Comparison of ENCODE assay signal across 8 mouse cellular contexts in the genomic region with DNA sequence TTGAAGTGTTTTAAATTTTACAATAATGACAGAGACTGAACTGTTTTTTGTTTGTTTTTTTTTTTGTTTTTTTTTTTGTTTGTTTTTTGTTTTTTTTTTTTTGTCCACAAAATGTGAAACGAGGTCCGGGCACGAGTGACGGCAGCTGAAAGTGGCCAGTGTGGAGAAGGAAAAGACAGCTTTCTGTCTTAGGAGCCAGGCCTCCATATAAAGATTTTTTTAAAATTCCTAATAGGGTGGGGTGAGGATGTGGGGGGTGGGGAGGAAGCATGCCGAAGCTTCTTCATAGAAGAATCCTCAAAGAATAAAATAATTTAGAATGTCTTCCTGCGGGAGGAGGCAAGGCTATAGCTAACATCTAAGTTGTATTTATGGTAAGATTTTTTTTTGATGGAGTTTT.
DNase-seq lines count a peak whose midpoint lies in the region; ATAC-seq and TF ChIP-seq lines count a peak whose summit lies in the region.

No protein-coding gene starts in this region.

- TF ChIP-seq POLR2A in brain, embryonic 14.5 days (IDR thresholded peaks at IDR 0.05; ENCODE audit: borderline replicate concordance, extremely low read depth, insufficient read depth, insufficient read length, poor library complexity, severe bottlenecking), result no peak

- TF ChIP-seq EP300 in liver, postnatal 0 days (IDR thresholded peaks at IDR 0.05; ENCODE audit: low read depth), result no peak

- no peak for ATAC-seq in kidney, embryonic 15.5 days (replicated peaks; ENCODE audit: low FRiP score)
- ATAC-seq in liver, postnatal 0 days, result no peak
- ATAC-seq in megakaryocyte-erythroid progenitor cell, adult 5-6 weeks (replicated peaks; ENCODE audit: low FRiP score, low TSS enrichment, poor library complexity, severe bottlenecking), result no peak

- no peaks in the 10 kb centered on the region for H3K9me3 ChIP-seq in kidney, embryonic 15.5 days (replicated peaks)
- no peaks in the 10 kb centered on the region for H3K9me3 ChIP-seq in liver, postnatal 0 days (ENCODE audit: low read length)

- H3K4me2 ChIP-seq in kidney, embryonic 15.5 days, result peak overlapping the region; percentile 67
- peak overlapping the region; percentile 83 for H3K4me2 ChIP-seq in liver, postnatal 0 days (ENCODE audit: low read depth, low read length)

- H3K9ac ChIP-seq in kidney, embryonic 15.5 days, result peak overlapping the region; percentile 64
- peak overlapping the region; percentile 59; the same call in 1 of the 2 replicates for H3K9ac ChIP-seq in liver, postnatal 0 days (replicated peaks)

- H3K27me3 ChIP-seq in kidney, embryonic 15.5 days, result no peaks in the 10 kb centered on the region
- no peaks in the 10 kb centered on the region for H3K27me3 ChIP-seq in liver, postnatal 0 days (ENCODE audit: insufficient read depth, low read length)

- H3K4me3 ChIP-seq in kidney, embryonic 15.5 days (replicated peaks), result peak overlapping the region; percentile 63
- peak overlapping the region; percentile 70 for H3K4me3 ChIP-seq in liver, postnatal 0 days (ENCODE audit: low read depth, low read length)

- H3K4me1 ChIP-seq in kidney, embryonic 15.5 days, result peaks cover 9% of the 10 kb centered on the region
- H3K4me1 ChIP-seq in liver, postnatal 0 days (ENCODE audit: insufficient read depth), result peaks cover 4% of the 10 kb centered on the region; the same call in 1 of the 2 replicates

- peak overlapping the region; percentile 93 for H3K27ac ChIP-seq in kidney, embryonic 15.5 days
- H3K27ac ChIP-seq in liver, postnatal 0 days (ENCODE audit: low read depth), result peak overlapping the region; percentile 89

- TF ChIP-seq CTCF in brain, embryonic 14.5 days (IDR thresholded peaks at IDR 0.05; ENCODE audit: borderline replicate concordance, extremely low read depth, insufficient read depth, insufficient read length), result no peak
- no peak for TF ChIP-seq CTCF in liver, postnatal 0 days (IDR thresholded peaks at IDR 0.05; ENCODE audit: low read depth)

- DNase-seq in kidney, adult 18-20 months, result no peak
- peak; percentile 71 for DNase-seq in brain, embryonic 14.5 days (ENCODE audit: low read depth)
- peak; percentile 12 for DNase-seq in heart, postnatal 4 days
- DNase-seq in liver, postnatal 0 days, result no peak
- no peak for DNase-seq in adrenal gland, adult 18-20 months (ENCODE audit: low spot score in 2 of 2)
- no peak for DNase-seq in gastrocnemius, postnatal 4 days (ENCODE audit: low spot score in 2 of 2)

- WGBS in kidney, embryonic 15.5 days, result 2% methylated on average over 6 of the region's 6 CpGs
- WGBS in liver, postnatal 0 days (ENCODE audit: insufficient replicate concordance), result 9% methylated on average over 6 of the region's 6 CpGs

- no peaks in the 10 kb centered on the region for H3K36me3 ChIP-seq in kidney, embryonic 15.5 days
- no peaks in the 10 kb centered on the region for H3K36me3 ChIP-seq in liver, postnatal 0 days (replicated peaks; ENCODE audit: insufficient read depth, low read length)

Comparison
In these comparisons a context has a peak if more than half of its experiments do, and no peak if none do; other contexts are left out.
1. DNase-seq: peak in brain, embryonic 14.5 days (single experiment) and heart, postnatal 4 days (single experiment); none in kidney, adult 18-20 months (single experiment), liver, postnatal 0 days (single experiment), adrenal gland, adult 18-20 months (0 of 2) and gastrocnemius, postnatal 4 days (0 of 2).